Mouse (Mus musculus) embryonic facial prominence, embryonic 10.5 days (tissue): ENCODE data around the gene Mfsd2a. TPM values are rescaled to one million over a fixed set of nuclear protein-coding genes. Genes with fewer than 3 reads are reported as not detected.

Source experiments
- DNase-seq: peaks from one replicate; pipeline ENCODE4 v3.0.0-alpha.2; 2017; ENCODE audit warnings: low spot score
- H3K27ac ChIP-seq: fragments of 300-500 bp; sonication (generic); replicated peaks from 2 replicates; pipeline ENCODE4 v1.5.1; 2016; ENCODE audit warnings: mild to moderate bottlenecking
- H3K27me3 ChIP-seq: fragments of 300-500 bp; sonication (generic); replicated peaks from 2 replicates; pipeline ENCODE4 v1.6.1; 2016; ENCODE audit warnings: low read depth, mild to moderate bottlenecking; ENCODE audit not compliant: poor library complexity, severe bottlenecking
- H3K36me3 ChIP-seq: fragments of 300-500 bp; sonication (generic); replicated peaks from 2 replicates; pipeline ENCODE4 v1.6.1; 2016; ENCODE audit warnings: mild to moderate bottlenecking, moderate library complexity
- H3K4me1 ChIP-seq: fragments of 300-500 bp; sonication (generic); 2 replicates; pipeline ENCODE4 v1.6.1; 2016
- H3K4me3 ChIP-seq: fragments of 300-500 bp; sonication (generic); 2 replicates; pipeline ENCODE4 v1.5.1; 2016; ENCODE audit warnings: mild to moderate bottlenecking, moderate library complexity
- H3K9me3 ChIP-seq: fragments of 300-500 bp; sonication (generic); 2 replicates; pipeline ENCODE4 v1.6.1; 2016; ENCODE audit warnings: mild to moderate bottlenecking
- WGBS: fragments of 180-500 bp; shearing (Covaris S2); methylation state at CpG from one replicate; pipeline ENCODE4 v1.1.7; 2016; 5-methylcytosine and 5-hydroxymethylcytosine counted together
- polyA plus RNA-seq: library from polyadenylated mRNA; unstranded; fragments of >200 nt; fragmentation: Nextera tagmentation; extraction: Ambion mirVana; gene quantifications from 2 replicates; pipeline ENCODE4 v1.2.1, GENCODE M21; 2016

Mfsd2a gene
- 10.1 and 12.9 TPM in 2 replicates for polyA plus RNA-seq

DNA sequence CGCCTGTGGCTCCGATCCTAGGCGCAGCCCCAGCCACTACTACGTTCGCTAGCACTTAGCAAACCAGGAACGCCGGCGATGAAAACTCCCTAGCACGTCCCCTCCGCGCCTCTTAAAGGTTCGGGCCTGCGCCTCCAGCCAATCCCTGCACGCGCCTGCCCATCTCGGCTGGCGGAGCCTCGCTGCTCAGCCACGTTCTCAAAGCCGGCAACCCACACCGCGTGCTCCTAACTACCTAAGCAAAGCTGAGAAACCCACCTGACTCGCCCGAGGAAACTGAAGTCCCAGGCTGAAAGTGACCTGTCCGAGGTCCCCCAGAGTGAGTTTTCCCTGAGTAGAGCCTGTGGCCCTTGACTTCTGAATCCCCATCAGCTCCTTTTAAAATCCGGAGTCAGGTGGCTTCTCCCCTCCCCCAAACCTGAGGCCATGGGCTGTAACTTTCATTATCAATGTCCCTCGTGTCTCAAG, at the start of gene Mfsd2a:
Gene Mfsd2a (minus strand): TSS at position 89 of the 468 bp plus-strand sequence.
- Histone ChIP-seq H3K27me3 (peaks cover 55% of the 10 kb centered on the region), H3K36me3 (peaks cover 31% of the 10 kb centered on the region), H3K9me3 (no peaks in the 10 kb centered on the region), H3K4me3 (peak within 1 kb of the TSS; percentile 75), H3K4me1 (peaks cover 50% of the 10 kb centered on the region), H3K27ac (peak within 1 kb of the TSS; percentile 88)
- under 1% methylated on average over 27 of the region's 27 CpGs for WGBS
- DNase-seq = peak; percentile 88

DNA sequence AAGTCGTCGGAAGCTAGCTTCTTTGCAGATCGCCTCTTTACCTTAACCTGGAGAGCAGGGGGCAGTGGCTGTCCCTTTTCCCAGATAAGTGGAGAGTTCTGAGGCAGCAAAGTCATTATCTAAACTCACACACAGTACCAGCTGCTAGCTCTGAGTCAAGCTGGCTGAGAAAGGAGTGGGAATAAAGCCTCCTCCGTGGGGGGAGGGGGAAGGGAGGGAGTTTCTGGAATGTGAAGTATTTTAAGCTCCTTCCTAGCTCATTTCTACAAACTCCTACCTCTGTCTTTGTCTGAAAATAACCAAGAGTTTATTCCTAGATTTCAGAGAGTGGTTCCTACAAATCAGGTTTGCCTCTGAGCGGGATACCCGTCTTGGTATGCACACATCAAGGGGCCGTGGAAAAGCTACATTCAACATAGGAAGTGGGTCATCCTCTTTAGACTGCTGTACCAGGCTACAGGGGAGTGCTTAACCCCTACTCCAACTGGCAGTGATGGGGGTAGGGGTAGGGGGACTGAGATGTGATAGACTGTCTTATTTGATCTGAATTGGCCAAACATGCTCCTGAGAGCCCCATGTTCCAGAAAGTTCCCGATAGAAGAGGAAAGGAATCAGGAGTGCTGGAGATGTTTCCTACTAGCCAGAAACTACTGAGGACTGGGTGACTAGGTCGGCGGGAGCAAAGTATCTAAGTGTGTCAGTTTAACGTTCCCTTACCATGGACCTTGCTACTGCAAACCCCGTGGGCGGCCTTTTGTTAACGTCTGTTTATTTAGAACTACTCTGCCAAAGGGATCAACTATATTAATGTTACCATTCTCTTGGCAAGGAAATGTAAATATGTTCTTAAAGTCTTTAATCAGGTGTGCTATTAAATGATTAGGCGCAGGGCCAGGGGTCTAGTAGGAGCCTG, 44.3 kb upstream of the Mfsd2a start:
- Histone ChIP-seq H3K9me3 (no peaks in the 10 kb centered on the region), H3K27ac (peak overlapping the region; percentile 62), H3K36me3 (peaks cover 24% of the 10 kb centered on the region), H3K4me3 (no peak overlapping the region), H3K27me3 (peaks cover 11% of the 10 kb centered on the region), H3K4me1 (peaks cover 49% of the 10 kb centered on the region)
- DNase-seq = peak; percentile 56
- WGBS = 38% methylated on average over 15 of the region's 15 CpGs

DNA sequence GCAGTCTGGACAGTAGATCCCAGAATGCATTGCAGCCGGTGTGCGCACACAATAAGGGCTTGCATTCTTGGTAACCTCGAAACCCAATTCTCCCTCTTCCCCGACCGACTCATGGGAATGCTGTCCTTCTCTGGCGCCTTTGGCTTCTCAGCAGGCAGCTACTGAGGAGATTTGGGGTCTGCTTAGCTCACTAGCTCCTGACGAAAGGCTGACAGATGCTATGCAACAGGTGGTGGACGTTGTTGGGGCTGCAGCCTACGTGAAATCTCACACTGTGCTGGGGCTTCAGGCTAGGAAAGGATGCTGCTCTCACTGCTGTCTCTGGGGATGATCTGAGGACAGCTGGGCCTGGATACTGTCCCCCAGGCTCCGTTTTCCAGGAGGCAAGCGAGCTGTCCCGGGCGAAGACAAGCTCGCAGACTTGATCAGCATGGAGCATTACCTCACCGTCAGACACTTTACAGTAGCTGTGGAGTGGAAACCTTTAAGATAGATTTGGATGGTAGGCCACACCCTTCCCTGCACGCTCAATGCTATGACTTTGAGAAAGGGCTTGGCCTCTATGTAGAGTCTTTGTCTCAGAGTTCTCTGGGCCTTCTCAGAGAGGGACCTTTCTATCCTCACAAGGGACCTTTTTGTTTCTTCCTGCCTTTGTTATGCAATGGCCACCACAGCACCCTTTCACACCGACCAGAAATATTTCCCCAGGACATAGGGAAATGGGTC, 39.8 kb upstream of the Mfsd2a start:
- peaks cover 90% of the 10 kb centered on the region for H3K4me1 ChIP-seq
- H3K4me3 ChIP-seq = peak overlapping the region; percentile 84; the same call in 1 of the 2 replicates
- peaks cover 31% of the 10 kb centered on the region for H3K36me3 ChIP-seq
- WGBS = 51% methylated on average over 17 of the region's 17 CpGs
- DNase-seq = no peak
- H3K27me3 ChIP-seq = peaks cover 37% of the 10 kb centered on the region
- no peaks in the 10 kb centered on the region for H3K9me3 ChIP-seq
- peak overlapping the region; percentile 95 for H3K27ac ChIP-seq

DNA sequence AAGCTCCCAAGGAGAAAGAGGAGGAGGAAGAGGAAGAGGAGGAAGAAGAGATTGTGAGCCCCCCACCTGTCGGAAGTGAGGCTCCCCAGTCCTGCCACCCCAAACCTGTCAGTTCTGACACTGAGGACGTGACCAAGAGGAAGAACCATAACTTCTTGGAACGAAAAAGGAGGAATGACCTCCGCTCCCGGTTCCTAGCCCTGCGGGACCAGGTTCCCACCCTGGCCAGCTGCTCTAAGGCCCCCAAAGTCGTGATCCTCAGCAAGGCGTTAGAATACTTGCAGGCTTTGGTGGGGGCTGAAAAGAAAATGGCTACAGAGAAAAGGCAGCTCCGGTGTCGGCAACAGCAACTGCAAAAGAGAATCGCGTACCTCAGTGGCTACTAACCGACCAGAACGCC, 39.1 kb upstream of the Mfsd2a start:
- no peak for DNase-seq
- 56% methylated on average over 14 of the region's 14 CpGs for WGBS
- Histone ChIP-seq H3K9me3 (no peaks in the 10 kb centered on the region), H3K4me3 (peak overlapping the region; percentile 84), H3K27me3 (peaks cover 37% of the 10 kb centered on the region), H3K36me3 (peaks cover 31% of the 10 kb centered on the region), H3K27ac (peak overlapping the region; percentile 95), H3K4me1 (peaks cover 83% of the 10 kb centered on the region)

DNA sequence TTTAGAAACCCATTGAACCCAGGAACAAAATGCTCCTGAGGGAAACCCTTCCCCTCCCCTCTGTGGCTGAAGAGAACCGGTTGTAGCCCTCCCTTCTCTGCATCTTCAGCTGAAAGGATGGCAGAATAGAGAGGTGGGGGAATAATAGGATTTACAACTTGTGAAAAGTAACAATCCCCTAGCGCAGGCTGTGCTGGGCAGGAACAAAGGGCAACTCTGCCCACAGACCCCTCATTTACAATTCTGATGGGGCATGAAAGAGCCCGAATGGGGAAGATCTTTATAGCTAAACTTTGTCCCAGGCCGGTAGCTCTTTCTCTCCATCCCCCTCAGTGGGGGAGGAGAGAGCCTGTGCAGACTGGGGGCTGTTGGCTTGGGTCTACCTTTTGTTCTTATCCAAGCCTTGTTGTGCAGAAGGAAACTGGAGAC, 38.3 kb upstream of the Mfsd2a start:
- peaks cover 75% of the 10 kb centered on the region for H3K4me1 ChIP-seq
- peaks cover 40% of the 10 kb centered on the region for H3K27me3 ChIP-seq
- peaks cover 31% of the 10 kb centered on the region for H3K36me3 ChIP-seq
- peak overlapping the region; percentile 84 for H3K4me3 ChIP-seq
- no peak for DNase-seq
- no peaks in the 10 kb centered on the region for H3K9me3 ChIP-seq
- peak overlapping the region; percentile 95 for H3K27ac ChIP-seq
- 16% methylated on average over 4 of the region's 4 CpGs for WGBS

DNA sequence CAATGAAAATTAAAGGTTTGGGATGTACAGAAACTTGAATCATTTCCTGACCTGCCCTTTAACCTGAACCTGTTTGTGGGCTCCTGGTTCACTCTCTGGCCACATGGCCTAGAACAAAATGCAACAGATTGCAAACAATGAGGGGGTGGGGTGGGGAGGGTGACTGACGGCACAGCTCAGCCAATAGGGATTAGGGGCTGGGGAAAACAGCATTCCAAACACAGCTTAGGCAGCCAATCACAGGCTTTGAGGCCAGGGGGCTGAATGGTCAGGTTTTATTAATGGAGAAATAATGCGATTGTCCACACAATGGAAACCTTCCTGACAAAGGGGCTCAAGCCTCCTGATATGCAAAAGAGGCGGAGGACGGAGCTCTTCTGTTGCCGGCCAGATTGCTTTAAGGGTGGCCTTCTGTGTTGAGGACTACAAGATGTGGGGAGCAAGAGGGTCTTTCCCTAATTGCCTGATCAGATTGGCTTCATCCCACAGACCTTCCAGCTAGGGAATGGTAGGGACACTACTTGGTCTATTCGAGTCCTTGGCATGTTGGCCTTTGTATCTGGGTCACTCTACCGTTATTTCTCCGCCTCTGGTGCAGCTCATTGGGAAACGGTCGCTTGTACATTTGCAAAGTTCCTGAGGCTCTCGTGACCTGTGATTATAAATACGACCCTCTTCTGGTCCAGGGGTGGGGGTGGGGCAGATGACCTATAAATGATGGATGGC, 37.7 kb upstream of the Mfsd2a start:
- H3K4me1 ChIP-seq = peaks cover 72% of the 10 kb centered on the region
- H3K27me3 ChIP-seq = peaks cover 41% of the 10 kb centered on the region
- no peaks in the 10 kb centered on the region for H3K9me3 ChIP-seq
- peak overlapping the region; percentile 84 for H3K4me3 ChIP-seq
- peak; percentile 85 for DNase-seq
- peaks cover 31% of the 10 kb centered on the region for H3K36me3 ChIP-seq
- peak overlapping the region; percentile 95 for H3K27ac ChIP-seq
- WGBS = 7% methylated on average over 12 of the region's 12 CpGs

DNA sequence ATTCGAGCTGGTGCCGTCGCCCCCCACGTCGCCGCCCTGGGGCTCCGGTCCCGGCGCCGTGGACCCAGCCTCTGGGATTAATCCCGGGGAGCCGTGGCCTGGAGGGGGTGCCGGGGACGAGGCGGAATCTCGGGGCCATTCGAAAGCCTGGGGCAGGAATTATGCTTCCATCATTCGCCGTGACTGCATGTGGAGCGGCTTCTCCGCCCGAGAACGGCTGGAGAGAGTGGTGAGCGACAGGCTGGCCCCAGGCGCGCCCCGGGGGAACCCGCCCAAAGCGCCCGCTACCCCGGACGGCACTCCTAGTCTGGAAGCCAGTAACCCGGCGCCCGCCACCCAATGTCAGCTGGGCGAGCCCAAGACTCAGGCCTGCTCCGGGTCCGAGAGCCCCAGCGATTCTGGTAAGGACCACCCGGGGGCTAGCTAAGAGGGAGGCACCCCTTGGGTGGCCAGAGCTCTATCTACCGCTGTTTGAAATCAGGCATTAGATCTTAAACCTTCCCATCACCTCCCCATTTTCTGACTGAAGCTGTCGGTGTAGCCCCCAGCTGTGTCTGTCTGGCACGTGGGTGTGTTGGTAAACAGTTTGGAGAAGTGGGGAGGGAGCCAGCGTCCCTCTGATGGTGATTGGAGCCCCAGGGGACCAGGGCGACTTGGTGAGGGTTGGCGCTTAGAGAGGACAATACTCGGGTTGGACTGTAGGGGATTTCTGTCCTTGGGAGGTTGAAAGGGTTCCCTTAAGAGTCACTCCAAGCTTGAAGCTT, 35.8 kb upstream of the Mfsd2a start:
- DNase-seq = peak; percentile 71
- WGBS = under 1% methylated on average over 47 of the region's 47 CpGs
- peak overlapping the region; percentile 84 for H3K4me3 ChIP-seq
- peaks cover 41% of the 10 kb centered on the region for H3K27me3 ChIP-seq
- peaks cover 22% of the 10 kb centered on the region for H3K36me3 ChIP-seq
- peak overlapping the region; percentile 95 for H3K27ac ChIP-seq
- H3K9me3 ChIP-seq = no peaks in the 10 kb centered on the region
- peaks cover 56% of the 10 kb centered on the region for H3K4me1 ChIP-seq

DNA sequence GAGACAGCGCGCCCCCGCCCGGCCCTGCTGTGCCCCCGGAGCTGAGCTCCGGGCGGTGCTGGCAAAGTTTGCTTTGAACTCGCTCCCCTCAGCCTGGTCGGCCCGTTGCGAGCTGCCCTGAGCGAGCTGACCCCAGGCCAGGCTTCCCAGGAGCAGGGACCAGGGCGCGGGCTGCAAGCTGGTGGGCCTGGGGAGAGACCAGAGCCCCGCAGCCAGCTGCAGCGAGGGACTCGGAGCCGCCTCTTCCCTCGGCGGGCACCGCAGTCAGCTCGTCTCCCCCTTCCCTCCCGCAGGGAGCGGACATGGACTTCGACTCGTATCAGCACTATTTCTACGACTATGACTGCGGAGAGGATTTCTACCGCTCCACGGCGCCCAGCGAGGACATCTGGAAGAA, 35.2 kb upstream of the Mfsd2a start:
- DNase-seq = no peak
- Histone ChIP-seq H3K27me3 (peaks cover 40% of the 10 kb centered on the region), H3K9me3 (no peaks in the 10 kb centered on the region), H3K36me3 (peaks cover 16% of the 10 kb centered on the region), H3K4me3 (peak overlapping the region; percentile 84), H3K4me1 (peaks cover 51% of the 10 kb centered on the region), H3K27ac (peak overlapping the region; percentile 95)
- 0% methylated on average over 32 of the region's 32 CpGs for WGBS

DNA sequence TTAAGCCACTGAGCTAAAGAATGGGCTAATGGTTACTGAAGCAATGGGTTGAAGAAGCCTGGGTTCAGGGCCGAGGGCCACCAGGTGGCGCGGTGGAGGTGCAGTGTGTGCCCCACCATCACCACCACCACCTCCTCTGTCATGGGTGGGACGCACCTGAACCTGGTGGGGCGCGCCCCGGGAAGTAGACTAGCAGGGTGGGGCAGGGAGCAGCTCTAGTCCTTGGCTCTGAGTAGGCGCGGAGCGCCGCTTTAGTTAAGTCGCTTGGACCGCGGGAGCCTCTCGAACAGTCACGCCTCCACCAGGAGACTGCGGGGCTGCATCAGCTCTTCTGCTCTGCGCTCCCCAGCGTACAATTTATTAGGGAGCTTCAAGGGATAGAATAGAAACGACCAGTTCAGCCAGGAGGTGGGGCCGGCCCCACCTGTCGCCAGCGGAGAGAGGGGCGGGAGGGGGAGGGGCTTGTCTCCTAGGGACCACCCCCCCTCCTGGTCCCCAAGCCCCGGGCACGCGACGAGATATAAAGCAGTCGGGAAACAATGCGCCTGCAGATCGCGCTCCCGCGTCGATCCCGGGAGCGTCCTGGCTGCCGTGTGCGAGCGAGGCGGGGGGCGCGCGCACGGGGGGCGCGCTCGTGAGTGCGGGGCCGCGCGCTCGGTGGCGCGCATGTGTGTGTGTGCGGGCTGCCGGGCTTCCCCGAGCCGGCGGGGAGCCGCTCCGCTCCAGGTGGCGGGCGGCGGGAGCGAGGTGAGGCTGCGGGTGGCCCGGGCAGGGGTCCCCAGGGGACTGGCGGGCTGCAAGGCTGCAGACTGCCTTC, 34.6 kb upstream of the Mfsd2a start, which contains the start of gene Mycl:
Gene Mycl (plus strand): TSS at position 249 of the 817 bp plus-strand sequence.
- H3K36me3 ChIP-seq = peaks cover 10% of the 10 kb centered on the region
- peak within 1 kb of the TSS; percentile 95 for H3K27ac ChIP-seq
- H3K27me3 ChIP-seq = peaks cover 34% of the 10 kb centered on the region
- 1% methylated on average over 69 of the region's 69 CpGs for WGBS
- no peaks in the 10 kb centered on the region for H3K9me3 ChIP-seq
- H3K4me1 ChIP-seq = peaks cover 45% of the 10 kb centered on the region
- peak; percentile 92 for DNase-seq
- H3K4me3 ChIP-seq = peak within 1 kb of the TSS; percentile 84

DNA sequence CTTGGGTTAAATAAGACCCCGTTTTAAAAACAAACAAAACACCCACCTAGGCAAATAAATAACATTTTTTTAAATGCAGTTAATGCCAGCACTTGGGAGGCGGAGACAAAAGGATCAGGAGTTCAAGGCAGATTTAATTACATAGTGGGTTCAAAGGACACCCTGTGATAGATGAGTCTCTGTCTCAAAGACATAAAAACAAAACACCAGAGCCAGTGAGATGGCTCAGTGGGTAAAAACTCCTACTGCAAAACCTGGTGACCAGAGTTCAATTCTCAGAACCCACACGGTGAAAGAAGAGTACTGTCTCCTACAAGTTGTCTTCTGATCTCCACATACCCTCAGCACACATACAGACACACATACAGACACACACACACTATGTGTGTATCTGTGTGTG, 31.3 kb upstream of the Mfsd2a start:
- H3K4me3 ChIP-seq = no peak overlapping the region
- no peak for DNase-seq
- 0 out of 2 replicates have a peak, but pooled peaks cover 4% of the 10 kb centered on the region for H3K27me3 ChIP-seq
- no peaks in the 10 kb centered on the region for H3K36me3 ChIP-seq
- peaks cover 11% of the 10 kb centered on the region for H3K4me1 ChIP-seq
- H3K9me3 ChIP-seq = no peaks in the 10 kb centered on the region
- no peak overlapping the region for H3K27ac ChIP-seq
- WGBS = 73% methylated on average over 3 of the region's 3 CpGs

DNA sequence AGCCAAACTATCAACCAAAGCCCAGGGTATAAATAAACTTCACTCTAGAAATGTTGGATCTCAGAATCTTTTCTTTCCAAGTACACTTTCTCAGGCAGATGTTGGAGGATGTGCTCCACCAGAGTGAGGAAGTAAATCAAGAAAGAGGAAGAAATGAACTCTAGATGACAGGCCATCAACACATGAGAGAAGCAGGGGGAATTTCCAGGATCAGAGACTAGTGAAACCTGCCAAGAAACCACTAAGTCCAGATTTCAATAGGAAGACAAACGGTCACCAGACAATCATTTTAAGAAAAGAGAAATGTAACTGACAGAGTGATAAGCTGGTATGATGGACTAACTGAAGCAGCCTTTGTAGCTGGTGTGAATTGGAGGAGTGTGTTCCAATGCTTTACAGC, 30.2 kb upstream of the Mfsd2a start:
- Histone ChIP-seq H3K36me3 (no peaks in the 10 kb centered on the region), H3K9me3 (no peaks in the 10 kb centered on the region), H3K4me3 (no peak overlapping the region), H3K27me3 (0 out of 2 replicates have a peak, but pooled peaks cover 4% of the 10 kb centered on the region), H3K27ac (no peak overlapping the region), H3K4me1 (peaks cover under 1% of the 10 kb centered on the region; the same call in 1 of the 2 replicates)
- 90% methylated on average over 1 of the region's 1 CpGs for WGBS
- DNase-seq = no peak
